Mouse (Mus musculus) ES-E14 (cell line): Measurements from ENCODE around the gene Rbm5. TPM values are rescaled to one million over a fixed set of nuclear protein-coding genes. Genes with fewer than 3 reads are reported as not detected.

Experiments
- DNase-seq: peaks from one replicate; pipeline ENCODE4 v3.0.0-alpha.2; 2013; ENCODE audit warnings: low read depth, low spot score
- H3K27ac ChIP-seq: 2 replicates; pipeline ENCODE4 v1.5.1; 2012; ENCODE audit warnings: low read depth, mild to moderate bottlenecking, low read length, moderate library complexity, mixed read lengths; ENCODE audit not compliant: poor library complexity, insufficient read depth, severe bottlenecking
- H3K36me3 ChIP-seq: 2 replicates; pipeline ENCODE4 v1.6.1; 2012; ENCODE audit warnings: mild to moderate bottlenecking, low read length, moderate library complexity, mixed read lengths; ENCODE audit not compliant: control insufficient read depth, poor library complexity, insufficient read depth, severe bottlenecking
- H3K4me1 ChIP-seq, 2 experiments: fragments of 150-350 bp in 1 of 2; sonication (generic) in 1 of 2; 2 replicates each; pipeline ENCODE4 v1.6.1; 2012; ENCODE audit warnings: low read length in 2 of 2, mild to moderate bottlenecking in 1 of 2, mixed read lengths in 1 of 2; ENCODE audit not compliant: control insufficient read depth in 2 of 2, insufficient read depth in 2 of 2, poor library complexity in 1 of 2
- H3K4me3 ChIP-seq, 2 experiments: fragments of 150-350 bp in 1 of 2; sonication (generic) in 1 of 2; 2 replicates each; pipeline ENCODE4 v1.5.1; 2012; ENCODE audit warnings: low read length in 2 of 2, low read depth in 1 of 2, mild to moderate bottlenecking in 1 of 2, mixed read lengths in 1 of 2; ENCODE audit not compliant: insufficient read depth in 1 of 2, poor library complexity in 1 of 2, severe bottlenecking in 1 of 2
- H3K9ac ChIP-seq: 2 replicates; pipeline ENCODE4 v1.6.1; 2012; ENCODE audit warnings: low read depth, mild to moderate bottlenecking, low read length, mixed read lengths; ENCODE audit not compliant: poor library complexity, insufficient read depth, severe bottlenecking
- H3K9me3 ChIP-seq: fragments of 150-350 bp; sonication (generic); 2 replicates; pipeline ENCODE4 v1.6.1; 2012; ENCODE audit warnings: low read depth, mild to moderate bottlenecking, low read length; ENCODE audit not compliant: control insufficient read depth, insufficient read depth
- CHD2 ChIP-seq: IDR thresholded peaks from 2 replicates; pipeline ENCODE4 v1.6.1; 2014; ENCODE audit warnings: mild to moderate bottlenecking, low read depth, low read length, inconsistent platforms
- HCFC1 ChIP-seq: IDR thresholded peaks from 2 replicates; pipeline ENCODE4 v1.6.1; 2012; ENCODE audit warnings: low read length, inconsistent platforms, borderline replicate concordance; ENCODE audit not compliant: insufficient read depth
- MAFK ChIP-seq: IDR thresholded peaks from 2 replicates; pipeline ENCODE4 v1.6.1; 2014; ENCODE audit warnings: mild to moderate bottlenecking, low read depth, low read length, inconsistent platforms; ENCODE audit not compliant: insufficient read depth
- ZC3H11A ChIP-seq: IDR thresholded peaks from 2 replicates; pipeline ENCODE4 v1.6.1; 2012; ENCODE audit warnings: low read depth, mild to moderate bottlenecking, inconsistent platforms, low read length, borderline replicate concordance
- ZNF384 ChIP-seq: IDR thresholded peaks from 2 replicates; pipeline ENCODE4 v1.6.1; 2012; ENCODE audit warnings: low read depth, low read length, inconsistent platforms
- in situ Hi-C, 2 experiments: fragments of 600-800 bp; cut with MboI; formaldehyde crosslinking; loops; one replicate each; pipeline ENCODE4 v1.15.1; 2025; ENCODE audit warnings: low sequenced_read_pairs in 2 of 2, inconsistent platforms in 1 of 2; ENCODE audit not compliant: unreplicated experiment in 2 of 2
- total RNA-seq: library from RNA; depleted of rRNA; stranded (reverse); fragments of 300-350 nt; gene quantifications from 2 replicates; pipeline ENCODE4 v1.2.3, GENCODE M21; 2012

Rbm5 gene
- total RNA-seq, 1 experiment, result 97.7 TPM

DNA sequence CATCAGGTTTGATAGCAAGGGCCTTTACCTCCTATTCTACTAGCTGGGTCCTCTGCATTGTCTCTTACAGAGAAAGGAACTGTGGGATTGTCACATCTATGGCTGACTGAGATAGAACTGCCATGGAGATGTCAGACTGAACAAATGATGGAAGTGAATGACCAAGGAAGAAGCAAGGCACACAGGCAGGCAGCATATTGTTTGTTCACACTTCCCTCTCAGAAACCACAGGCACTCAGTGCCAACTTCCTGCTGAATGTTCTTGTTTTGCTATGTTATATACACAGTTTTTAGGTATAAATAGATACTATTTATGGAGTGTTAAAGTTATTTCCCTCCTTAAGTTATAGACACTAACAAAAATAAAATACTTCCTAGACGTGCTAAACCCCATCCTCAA, 23.5 kb downstream of the Rbm5 start:
- H3K9me3 ChIP-seq, result no peaks in the 10 kb centered on the region
- in situ Hi-C loops, result no loop called here
- H3K4me3 ChIP-seq, result no peak overlapping the region
- H3K27ac ChIP-seq, result no peak overlapping the region
- H3K9ac ChIP-seq, result no peak overlapping the region
- TF ChIP-seq ZNF384 (no peak), CHD2 (no peak), HCFC1 (no peak), ZC3H11A (no peak), MAFK (no peak)
- no peaks in the 10 kb centered on the region for H3K4me1 ChIP-seq
- DNase-seq, result no peak
- peaks cover 54% of the 10 kb centered on the region for H3K36me3 ChIP-seq

DNA sequence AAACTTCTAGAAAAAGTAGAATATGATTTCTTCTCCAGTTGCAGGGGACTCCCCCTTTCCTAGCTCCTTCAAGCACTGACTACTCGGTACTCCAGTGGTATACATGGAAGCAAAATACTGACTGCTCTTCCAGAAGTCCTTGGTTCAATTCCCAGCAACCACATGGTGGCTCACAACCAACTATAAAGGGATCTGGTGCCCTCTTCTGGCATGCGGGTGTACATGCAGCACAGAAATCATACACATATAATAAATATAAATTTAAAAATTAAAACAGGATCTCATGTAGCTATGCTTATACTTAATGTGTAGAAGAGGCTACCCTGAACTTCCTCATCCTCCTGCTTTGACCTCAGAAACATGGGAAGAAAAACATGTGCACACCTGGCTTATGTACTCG, 24.1 kb downstream of the Rbm5 start:
- no peaks in the 10 kb centered on the region for H3K4me1 ChIP-seq
- no peak overlapping the region for H3K4me3 ChIP-seq
- no peak for TF ChIP-seq ZC3H11A
- TF ChIP-seq MAFK, result no peak
- TF ChIP-seq HCFC1, result no peak
- no peak for TF ChIP-seq ZNF384
- TF ChIP-seq CHD2, result no peak
- H3K9ac ChIP-seq, result no peak overlapping the region
- H3K27ac ChIP-seq, result no peak overlapping the region
- in situ Hi-C loops, result no loop called here
- H3K9me3 ChIP-seq, result no peaks in the 10 kb centered on the region
- H3K36me3 ChIP-seq, result peaks cover 57% of the 10 kb centered on the region
- DNase-seq, result no peak

GRCm38 (mm10) chr9:107744061-107744460, 26.7 kb downstream of the Rbm5 start:
- in situ Hi-C loops, result no loop called here

GRCm38 (mm10) chr9:107738841-107739202, 32.0 kb downstream of the Rbm5 start:
- no peak overlapping the region for H3K27ac ChIP-seq
- DNase-seq, result no peak
- H3K9ac ChIP-seq, result no peak overlapping the region
- no peaks in the 10 kb centered on the region for H3K9me3 ChIP-seq
- in situ Hi-C loops, result loop anchor here in 1 of 2 experiments (5.0 kb wide), 1 partner anchor 52 kb away; no protein-coding TSS in a partner anchor
- TF ChIP-seq HCFC1 (no peak), MAFK (no peak), ZC3H11A (no peak), CHD2 (no peak), ZNF384 (no peak)
- H3K4me3 ChIP-seq, result no peak overlapping the region
- H3K4me1 ChIP-seq, result peaks cover 4 to 29% of the 10 kb centered on the region in 2 experiments; a peak in 3 of 4 replicates
- H3K36me3 ChIP-seq, result peaks cover 38% of the 10 kb centered on the region

More at GRCm38 (mm10) chr9:107744061-107744460, 26.7 kb downstream of the Rbm5 start:
- no peak for DNase-seq
- no peaks in the 10 kb centered on the region for H3K9me3 ChIP-seq
- peaks cover 61% of the 10 kb centered on the region for H3K36me3 ChIP-seq
- H3K27ac ChIP-seq, result no peak overlapping the region
- H3K4me3 ChIP-seq, result no peak overlapping the region
- no peaks in the 10 kb centered on the region for H3K4me1 ChIP-seq
- no peak overlapping the region for H3K9ac ChIP-seq
- TF ChIP-seq ZNF384 (no peak), ZC3H11A (no peak), HCFC1 (no peak), MAFK (no peak), CHD2 (no peak)
